Mouse (Mus musculus): ENCODE measurements around the gene 1810046K07Rik. TPM values are rescaled to one million over a fixed set of nuclear protein-coding genes. Genes with fewer than 3 reads are reported as not detected.

Gene 1810046K07Rik
- 17.3 TPM for polyA plus RNA-seq (2014; fragmentation: Illumina TruSeq; extraction: RNeasy Lipid Tissue Mini Kit (QIAGEN cat#74804); ENCODE audit: low replicate concordance)

DNA sequence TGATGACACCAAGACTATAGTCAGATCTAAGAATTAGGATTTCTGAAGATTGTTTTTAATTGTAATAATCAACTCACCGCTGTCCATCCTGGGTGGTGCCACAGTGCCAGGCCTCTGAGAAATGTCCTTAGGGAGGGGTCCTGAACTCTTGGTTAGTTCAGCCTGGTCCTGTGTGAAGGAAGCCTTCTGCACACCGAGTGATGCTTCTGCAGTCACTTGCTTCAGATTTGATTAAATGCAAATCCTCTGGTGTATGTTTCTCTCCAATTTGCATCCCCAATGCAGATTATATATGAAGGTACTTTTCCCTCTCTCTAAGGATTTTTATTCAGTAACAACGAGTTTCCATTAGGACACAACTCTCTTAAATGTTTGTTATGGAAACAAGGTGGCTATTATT is at the start of gene 1810046K07Rik:
Gene 1810046K07Rik, minus strand, starts transcription at position 187 of the 400 bp plus-strand sequence.

GRCm38 (mm10) chr9:51278500-51279381 is 50.0 kb downstream of the 1810046K07Rik start, which contains the start of gene Colca2:
Gene Colca2, minus strand, starts transcription at chr9:51278569.

Other genes starting within 250 kb of the 1810046K07Rik start
- not detected for gene 4833427G06Rik, start 226.8 kb downstream of the 1810046K07Rik start, polyA plus RNA-seq (2014; fragmentation: Illumina TruSeq; extraction: RNeasy Lipid Tissue Mini Kit (QIAGEN cat#74804); ENCODE audit: low replicate concordance)
- gene Gm32742, start 163.4 kb downstream of the 1810046K07Rik start, polyA plus RNA-seq (2014; fragmentation: Illumina TruSeq; extraction: RNeasy Lipid Tissue Mini Kit (QIAGEN cat#74804); ENCODE audit: low replicate concordance): 0.82 TPM
- gene Pou2af1, start 115.2 kb downstream of the 1810046K07Rik start, polyA plus RNA-seq (2014; fragmentation: Illumina TruSeq; extraction: RNeasy Lipid Tissue Mini Kit (QIAGEN cat#74804); ENCODE audit: low replicate concordance): 27.3 TPM
- gene Colca2, start 50.3 kb downstream of the 1810046K07Rik start, polyA plus RNA-seq (2014; fragmentation: Illumina TruSeq; extraction: RNeasy Lipid Tissue Mini Kit (QIAGEN cat#74804); ENCODE audit: low replicate concordance): 4.6 TPM

Measured in small intestine, adult 10 weeks (tissue).